Mouse (Mus musculus) embryonic facial prominence, embryonic 15.5 days (tissue): Measurements from ENCODE around the gene Trpc4ap. TPM values are rescaled to one million over a fixed set of nuclear protein-coding genes. Genes with fewer than 3 reads are reported as not detected.
"Not testable (repeated sequence)": the region's sequence is repeated elsewhere in the genome, so short reads cannot be mapped to it uniquely, and the experiment has no call there.

Experiments used
- ATAC-seq: fragments of 200-750 bp; cut with Nextera tagmentation; 2 replicates; pipeline ENCODE4 v1.8.0; 2017; ENCODE audit warnings: low read depth, moderate TSS enrichment; ENCODE audit not compliant: insufficient number of reproducible peaks, low FRiP score, low TSS enrichment
- H3K27ac ChIP-seq: fragments of 300-500 bp; sonication (generic); replicated peaks from 2 replicates; pipeline ENCODE4 v1.5.1; 2015; ENCODE audit warnings: mild to moderate bottlenecking, inconsistent platforms
- H3K27me3 ChIP-seq: fragments of 300-500 bp; sonication (generic); 2 replicates; pipeline ENCODE4 v1.6.1; 2015; ENCODE audit warnings: inconsistent platforms
- H3K36me3 ChIP-seq: fragments of 300-500 bp; sonication (generic); 2 replicates; pipeline ENCODE4 v1.6.1; 2015; ENCODE audit warnings: mild to moderate bottlenecking, inconsistent platforms
- H3K4me1 ChIP-seq: fragments of 300-500 bp; sonication (generic); 2 replicates; pipeline ENCODE4 v1.6.1; 2015; ENCODE audit warnings: inconsistent platforms
- H3K4me2 ChIP-seq: fragments of 300-500 bp; sonication (generic); replicated peaks from 2 replicates; pipeline ENCODE4 v1.6.1; 2015; ENCODE audit warnings: mild to moderate bottlenecking, inconsistent platforms
- H3K4me3 ChIP-seq: fragments of 300-500 bp; sonication (generic); replicated peaks from 2 replicates; pipeline ENCODE4 v1.5.1; 2015; ENCODE audit warnings: mild to moderate bottlenecking, inconsistent platforms
- H3K9ac ChIP-seq: fragments of 300-500 bp; sonication (generic); 2 replicates; pipeline ENCODE4 v1.6.1; 2015; ENCODE audit warnings: inconsistent platforms
- H3K9me3 ChIP-seq: fragments of 300-500 bp; sonication (generic); replicated peaks from 2 replicates; pipeline ENCODE4 v1.6.1; 2016; ENCODE audit warnings: inconsistent platforms
- WGBS: fragments of 180-500 bp; shearing (Covaris S2); methylation state at CpG from one replicate; pipeline ENCODE4 v1.1.7; 2015; 5-methylcytosine and 5-hydroxymethylcytosine counted together
- polyA plus RNA-seq: library from polyadenylated mRNA; unstranded; fragments of >200 nt; fragmentation: Nextera tagmentation; extraction: Ambion mirVana; gene quantifications from 2 replicates; pipeline ENCODE4 v1.2.1, GENCODE M21; 2015

Trpc4ap gene
- polyA plus RNA-seq, 1 experiment from 2014 or later = 137 TPM

DNA sequence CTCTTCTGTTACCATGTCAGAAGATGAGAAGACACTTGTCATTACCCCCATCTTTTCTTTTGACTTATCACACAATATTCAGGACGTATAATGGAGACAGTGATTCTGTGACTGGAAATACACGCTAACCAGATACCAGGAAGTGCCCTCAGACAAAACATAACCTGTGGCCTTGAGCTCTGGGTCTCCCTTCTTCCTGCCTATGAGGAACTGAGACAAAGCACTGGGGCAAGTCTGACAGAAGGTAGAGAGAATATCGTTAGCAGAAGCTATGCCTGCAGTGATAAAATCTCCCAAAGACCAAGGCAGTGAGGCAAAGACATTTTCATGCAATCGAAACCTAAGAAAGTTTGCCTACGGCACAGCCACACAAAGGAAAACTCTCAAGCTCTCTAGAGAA is 28.4 kb upstream of the Trpc4ap start:
- peaks cover 49% of the 10 kb centered on the region for H3K36me3 ChIP-seq
- H3K27ac ChIP-seq = no peak overlapping the region
- H3K9me3 ChIP-seq = no peaks in the 10 kb centered on the region
- 75% methylated on average over 5 of the region's 5 CpGs for WGBS
- no peak overlapping the region for H3K4me3 ChIP-seq
- no peak overlapping the region for H3K9ac ChIP-seq
- no peak for ATAC-seq
- no peaks in the 10 kb centered on the region for H3K27me3 ChIP-seq
- H3K4me2 ChIP-seq = no peak overlapping the region
- H3K4me1 ChIP-seq = no peaks in the 10 kb centered on the region

DNA sequence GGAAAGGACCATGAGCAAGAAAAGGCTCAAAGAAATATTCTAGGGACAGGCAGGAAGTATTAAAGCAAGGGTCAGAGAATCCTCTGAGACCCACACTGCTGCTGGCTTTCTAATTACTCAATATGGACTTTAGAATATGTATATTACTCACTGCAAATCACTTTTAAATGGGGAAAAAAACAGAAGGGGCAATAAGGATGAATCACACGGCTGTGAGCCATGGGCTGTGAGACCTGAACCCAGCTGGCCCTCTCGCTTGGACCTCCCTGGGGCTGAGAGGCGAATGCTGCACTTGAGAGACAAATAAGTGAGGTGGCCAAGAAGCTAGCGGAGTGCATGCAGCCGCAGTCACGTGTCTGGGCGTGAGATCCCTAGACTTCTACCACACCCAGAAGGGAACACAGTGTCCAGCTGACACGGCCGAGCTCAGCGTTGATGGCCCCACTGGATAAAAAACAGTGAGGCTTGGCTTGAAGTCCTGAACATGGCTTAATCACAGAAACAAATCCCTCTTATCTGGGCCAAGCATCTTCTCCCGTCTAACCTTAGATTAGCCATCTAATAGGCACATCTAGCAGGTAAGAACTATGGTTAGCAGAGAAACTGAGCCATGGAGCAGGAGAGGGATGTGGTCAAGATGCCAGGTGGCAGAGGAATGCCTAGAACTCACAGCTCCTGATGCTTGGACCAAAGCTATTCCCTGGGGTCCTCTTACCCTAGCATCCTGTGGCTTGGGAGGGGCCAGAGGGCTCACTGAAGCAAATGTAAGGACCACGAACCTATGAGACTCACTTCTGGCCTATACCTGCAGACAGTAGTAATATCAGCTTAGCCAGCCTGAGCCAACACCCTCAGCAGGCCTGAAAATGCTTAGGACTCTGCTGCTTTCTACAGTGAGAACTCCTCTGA is 25.2 kb upstream of the Trpc4ap start:
- H3K27ac ChIP-seq = no peak overlapping the region
- no peaks in the 10 kb centered on the region for H3K4me1 ChIP-seq
- no peak for ATAC-seq
- no peaks in the 10 kb centered on the region for H3K9me3 ChIP-seq
- no peak overlapping the region for H3K9ac ChIP-seq
- H3K4me3 ChIP-seq = no peak overlapping the region
- no peak overlapping the region for H3K4me2 ChIP-seq
- no peaks in the 10 kb centered on the region for H3K27me3 ChIP-seq
- WGBS = 84% methylated on average over 12 of the region's 12 CpGs
- peaks cover 59% of the 10 kb centered on the region for H3K36me3 ChIP-seq

DNA sequence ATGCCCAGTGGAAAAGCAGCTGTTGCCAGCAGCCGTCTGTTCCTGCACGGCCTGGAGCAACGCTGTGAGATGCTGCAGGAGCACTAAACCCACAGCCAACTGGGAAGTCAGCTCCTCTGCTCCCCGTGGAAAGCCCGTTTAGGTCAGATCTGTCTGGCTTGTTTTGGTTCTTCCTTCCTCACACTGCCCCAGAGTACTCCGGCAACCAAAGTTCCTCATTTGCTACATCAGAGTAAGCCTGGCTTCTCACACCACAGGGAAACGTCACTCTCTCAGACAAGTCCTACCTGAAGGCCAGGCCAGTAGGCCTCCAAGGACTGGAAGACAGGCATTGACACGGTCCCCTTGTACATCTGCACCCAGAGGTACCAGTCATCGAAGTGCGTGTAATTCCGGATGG is 18.4 kb upstream of the Trpc4ap start:
- Histone ChIP-seq H3K27me3 (no peaks in the 10 kb centered on the region), H3K9ac (no peak overlapping the region), H3K4me1 (0 out of 2 replicates have a peak, but pooled peaks cover 4% of the 10 kb centered on the region), H3K27ac (no peak overlapping the region), H3K36me3 (peaks cover 50% of the 10 kb centered on the region), H3K9me3 (no peaks in the 10 kb centered on the region), H3K4me2 (no peak overlapping the region), H3K4me3 (no peak overlapping the region)
- 86% methylated on average over 11 of the region's 11 CpGs for WGBS
- ATAC-seq = no peak

DNA sequence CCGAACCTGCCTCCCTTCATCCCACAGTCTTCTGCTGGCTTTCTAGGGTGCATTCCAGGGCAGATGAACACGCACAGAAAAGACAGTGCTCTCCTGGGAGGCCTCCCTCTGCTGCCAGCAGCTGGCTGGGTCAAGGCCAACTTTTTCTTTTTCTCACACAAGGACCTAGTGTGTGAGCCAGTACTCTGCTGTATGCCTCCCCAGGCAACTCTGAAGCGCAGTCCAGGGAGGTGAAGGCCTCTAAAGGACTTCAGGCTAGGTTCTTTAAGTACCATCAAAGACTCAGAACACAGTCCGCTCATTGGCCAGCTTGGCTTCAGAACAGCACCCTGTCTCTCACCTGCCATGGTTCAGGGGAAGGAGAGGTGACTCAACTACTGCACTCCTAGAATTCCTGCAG is 15.1 kb upstream of the Trpc4ap start:
- 69% methylated on average over 4 of the region's 4 CpGs for WGBS
- H3K36me3 ChIP-seq = peaks cover 51% of the 10 kb centered on the region
- H3K4me1 ChIP-seq = 0 out of 2 replicates have a peak, but pooled peaks cover 4% of the 10 kb centered on the region
- no peak overlapping the region for H3K27ac ChIP-seq
- H3K9me3 ChIP-seq = no peaks in the 10 kb centered on the region
- H3K9ac ChIP-seq = no peak overlapping the region
- no peaks in the 10 kb centered on the region for H3K27me3 ChIP-seq
- ATAC-seq = no peak
- H3K4me2 ChIP-seq = no peak overlapping the region
- no peak overlapping the region for H3K4me3 ChIP-seq

DNA sequence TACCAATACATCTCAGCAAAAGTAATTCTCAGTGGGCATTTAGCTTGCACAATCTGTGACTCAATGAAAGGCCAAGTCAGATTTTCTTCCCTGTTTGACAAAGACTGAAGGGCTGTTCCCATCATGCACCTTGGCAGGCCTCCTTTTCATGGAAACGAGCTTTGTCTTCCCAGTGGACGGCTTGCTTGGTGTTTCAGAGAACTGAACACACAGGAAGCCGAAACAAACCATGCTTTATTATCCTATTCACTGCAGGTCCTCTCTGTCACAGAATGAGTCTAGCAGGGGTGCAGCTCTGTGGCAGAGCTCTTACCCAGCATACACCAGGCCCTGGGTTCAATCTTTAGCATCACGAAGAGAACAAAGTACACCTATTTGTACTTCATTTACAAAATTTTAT is 11.4 kb upstream of the Trpc4ap start:
- Histone ChIP-seq H3K4me1 (0 out of 2 replicates have a peak, but pooled peaks cover 4% of the 10 kb centered on the region), H3K36me3 (peaks cover 46% of the 10 kb centered on the region), H3K4me3 (no peak overlapping the region), H3K27me3 (no peaks in the 10 kb centered on the region), H3K27ac (no peak overlapping the region), H3K9me3 (no peaks in the 10 kb centered on the region), H3K9ac (no peak overlapping the region), H3K4me2 (no peak overlapping the region)
- ATAC-seq = no peak
- 66% methylated on average over 4 of the region's 4 CpGs for WGBS

DNA sequence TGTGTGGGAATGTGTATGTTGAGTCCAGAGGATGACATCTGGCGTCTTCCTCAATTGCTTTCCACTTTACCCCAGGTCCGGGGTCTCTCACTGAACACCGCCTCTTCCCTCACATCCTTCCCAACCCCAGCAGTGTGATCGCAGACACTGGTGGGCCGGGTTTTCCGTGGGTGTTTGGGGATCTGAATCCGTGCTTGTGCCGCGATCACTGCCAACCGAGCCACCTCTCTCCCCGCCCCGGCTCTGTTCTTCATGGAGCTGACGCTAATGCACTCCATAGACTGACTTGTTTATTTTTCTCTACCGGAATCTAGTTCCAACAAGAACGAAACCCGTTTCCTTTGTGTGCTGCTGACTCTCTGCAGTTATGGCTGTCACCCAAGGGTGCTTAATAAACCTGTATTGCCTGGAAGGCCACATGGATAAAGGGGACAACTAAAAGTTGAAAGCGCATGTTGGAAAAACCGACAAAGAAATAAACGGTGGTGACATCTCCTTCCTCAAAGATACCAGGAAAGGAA is 9.3 kb upstream of the Trpc4ap start:
- Histone ChIP-seq H3K4me2 (no peak overlapping the region), H3K9ac (no peak overlapping the region), H3K9me3 (no peaks in the 10 kb centered on the region), H3K4me3 (no peak overlapping the region), H3K4me1 (no peaks in the 10 kb centered on the region), H3K36me3 (peaks cover 33% of the 10 kb centered on the region), H3K27me3 (no peaks in the 10 kb centered on the region), H3K27ac (no peak overlapping the region)
- 84% methylated on average over 19 of the region's 19 CpGs for WGBS
- ATAC-seq = no peak

DNA sequence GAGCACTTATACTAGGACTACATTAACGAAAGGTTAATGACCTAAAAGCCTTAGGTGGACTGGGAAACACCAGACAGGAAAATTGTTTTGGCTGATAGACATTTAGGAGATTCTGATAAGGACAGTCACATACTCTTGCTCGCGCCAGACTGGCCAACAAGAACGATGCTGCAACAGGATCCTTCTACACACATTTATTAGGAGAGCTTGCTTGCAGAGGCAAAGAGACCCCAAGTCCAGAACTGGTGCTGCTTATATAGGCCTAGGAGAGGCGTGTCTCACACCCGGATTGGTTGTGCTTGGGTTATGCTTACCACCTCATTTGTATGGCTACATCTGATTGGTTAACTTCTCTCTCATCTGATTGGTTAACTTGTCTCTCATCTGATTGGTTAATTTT is 6.3 kb upstream of the Trpc4ap start:
- not testable (repeated sequence) for H3K9me3 ChIP-seq, H3K27me3 ChIP-seq, H3K4me3 ChIP-seq, H3K9ac ChIP-seq, H3K4me1 ChIP-seq, H3K27ac ChIP-seq, H3K4me2 ChIP-seq, ATAC-seq
- H3K36me3 ChIP-seq = peaks cover 14% of the 10 kb centered on the region; the same call in 1 of the 2 replicates
- WGBS = 89% methylated on average over 6 of the region's 6 CpGs

GRCm38 (mm10) chr2:155696851-155697250 is 4.7 kb upstream of the Trpc4ap start:
- Histone ChIP-seq H3K9ac (no peak overlapping the region), H3K27ac (no peak overlapping the region), H3K27me3 (no peaks in the 10 kb centered on the region), H3K4me1 (no peaks in the 10 kb centered on the region), H3K9me3 (no peaks in the 10 kb centered on the region), H3K4me2 (no peak overlapping the region), H3K36me3 (0 out of 2 replicates have a peak, but pooled peaks cover 3% of the 10 kb centered on the region), H3K4me3 (no peak overlapping the region)
- ATAC-seq = no peak
- 75% methylated on average over 7 of the region's 7 CpGs for WGBS

GRCm38 (mm10) chr2:155696091-155696558 is 3.9 kb upstream of the Trpc4ap start:
- WGBS = 14% methylated on average over 7 of the region's 7 CpGs
- H3K4me1 ChIP-seq = peaks cover 2% of the 10 kb centered on the region
- H3K9ac ChIP-seq = no peak overlapping the region
- no peaks in the 10 kb centered on the region for H3K36me3 ChIP-seq
- no peaks in the 10 kb centered on the region for H3K27me3 ChIP-seq
- no peak overlapping the region for H3K4me2 ChIP-seq
- no peak overlapping the region for H3K4me3 ChIP-seq
- no peak overlapping the region for H3K27ac ChIP-seq
- ATAC-seq = no peak
- H3K9me3 ChIP-seq = no peaks in the 10 kb centered on the region

DNA sequence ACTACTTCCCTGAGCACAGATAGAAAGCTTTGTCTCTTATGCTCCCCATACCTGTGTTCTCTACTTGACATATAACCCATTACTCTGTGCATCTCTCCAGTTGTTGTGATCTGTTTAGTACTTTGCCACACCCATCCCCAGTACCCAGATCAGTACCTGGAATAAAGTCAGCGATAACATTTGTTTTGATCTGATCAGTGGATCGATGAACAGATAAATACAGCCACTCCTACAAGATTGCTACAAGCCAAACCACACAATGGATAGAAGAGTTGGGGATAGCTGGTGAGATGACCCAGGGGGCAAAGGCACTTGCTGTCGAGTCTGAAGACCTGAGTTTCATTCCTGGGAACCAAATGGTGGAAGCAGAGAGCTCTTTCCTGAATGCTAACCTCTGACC is 3.1 kb upstream of the Trpc4ap start:
- Histone ChIP-seq H3K36me3 (no peaks in the 10 kb centered on the region; the same call in 1 of the 2 replicates), H3K27ac (no peak overlapping the region), H3K9ac (no peak overlapping the region), H3K4me1 (peaks cover 10% of the 10 kb centered on the region), H3K4me3 (no peak overlapping the region), H3K9me3 (no peaks in the 10 kb centered on the region), H3K27me3 (no peaks in the 10 kb centered on the region), H3K4me2 (no peak overlapping the region)
- 65% methylated on average over 3 of the region's 3 CpGs for WGBS
- ATAC-seq = no peak

DNA sequence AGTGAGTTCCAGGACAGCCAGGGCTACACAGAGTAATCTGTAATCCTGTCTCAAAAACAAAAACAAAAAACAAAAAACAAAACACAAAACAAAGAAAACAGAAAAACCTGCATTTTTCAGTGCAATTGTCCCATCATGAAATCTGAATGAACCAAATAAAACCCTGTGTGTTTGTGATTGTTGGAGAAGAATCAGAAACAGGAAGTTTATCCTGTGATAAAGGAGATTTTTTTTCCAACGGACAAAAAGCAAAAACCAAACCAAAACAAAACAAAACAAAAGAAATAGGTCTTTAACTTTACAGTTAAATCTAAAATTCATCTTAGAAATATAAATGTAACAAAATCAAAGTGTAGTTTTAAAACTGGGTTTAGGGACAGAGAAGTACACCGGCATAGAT is 2.4 kb upstream of the Trpc4ap start:
- ATAC-seq = no peak
- Histone ChIP-seq H3K4me1 (peaks cover 15% of the 10 kb centered on the region), H3K4me3 (no peak overlapping the region), H3K27ac (no peak overlapping the region), H3K4me2 (no peak overlapping the region), H3K27me3 (no peaks in the 10 kb centered on the region), H3K9ac (no peak overlapping the region), H3K9me3 (no peaks in the 10 kb centered on the region), H3K36me3 (no peaks in the 10 kb centered on the region; the same call in 1 of the 2 replicates)
- WGBS = 69% methylated on average over 2 of the region's 2 CpGs
